In genomic region chr6:138163920-138164319, GRCm38 (mm10) we compare ENCODE assay signal across 8 mouse cellular contexts. TPM values are rescaled to one million over a fixed set of nuclear protein-coding genes. Genes with fewer than 3 reads are reported as not detected.
DNase-seq lines count a peak whose midpoint lies in the region; ATAC-seq lines count a peak whose summit lies in the region.

No protein-coding gene starts in this region.

- H3K4me1 ChIP-seq in midbrain, embryonic 13.5 days (replicated peaks), result no peaks in the 10 kb centered on the region

- peak; percentile 3 for DNase-seq in CD4-positive, CD25-positive, alpha-beta regulatory T cell, adult 2 months (ENCODE audit: low read depth, low spot score)
- DNase-seq in layer of hippocampus, adult 11-12 months (ENCODE audit: low spot score), result peak; percentile 46
- no peak for DNase-seq in layer of hippocampus, adult 9-11 months
- DNase-seq in ES-CJ7 (ENCODE audit: low read depth, low spot score), result peak; percentile 52

- no peaks in the 10 kb centered on the region for H3K9me3 ChIP-seq in midbrain, embryonic 13.5 days

- H3K36me3 ChIP-seq in midbrain, embryonic 13.5 days, result no peaks in the 10 kb centered on the region

- no peak overlapping the region for H3K4me3 ChIP-seq in midbrain, embryonic 13.5 days (replicated peaks)

- H3K4me2 ChIP-seq in midbrain, embryonic 13.5 days (replicated peaks), result no peak overlapping the region

- WGBS in midbrain, embryonic 13.5 days, result 78% methylated on average over 7 of the region's 7 CpGs

- H3K27me3 ChIP-seq in midbrain, embryonic 13.5 days, result no peaks in the 10 kb centered on the region

- H3K27ac ChIP-seq in midbrain, embryonic 13.5 days, result no peak overlapping the region

- H3K9ac ChIP-seq in midbrain, embryonic 13.5 days (replicated peaks), result no peak overlapping the region

- no peak for ATAC-seq in CD4-positive, CD25-positive, alpha-beta regulatory T cell, adult 4 months
- peak; percentile 79 for ATAC-seq in granulocyte monocyte progenitor cell, adult 5-6 weeks (replicated peaks; ENCODE audit: poor library complexity, severe bottlenecking)
- ATAC-seq in midbrain, embryonic 13.5 days, result 0 out of 2 replicates have a peak, but pooled peaks have one; percentile 40
- ATAC-seq in inflammation-experienced regulatory T-cells, adult 6 months, result no peak

RNA-seq across cellular contexts. Expression of gene Mgst1, which starts 23.8 kb away (rescaled TPM):
- polyA plus RNA-seq in CD4-positive, CD25-positive, alpha-beta regulatory T cell, adult 4 months (2017; shearing (Covaris generic)), result under 1 TPM in 1 of 2 experiments, not detected in 1; 0.75 TPM
- 133 and 160 TPM in 2 replicates for total RNA-seq in granulocyte monocyte progenitor cell, adult 5-6 weeks (2014; fragmentation: Nextera tagmentation)
- total RNA-seq in granulocyte monocyte progenitor cell, adult 5-6 weeks (2017), result 93.7 and 185 TPM in 2 replicates
- 61.2 and 70.3 TPM in 2 replicates for polyA plus RNA-seq in midbrain, embryonic 13.5 days (2015; fragmentation: Nextera tagmentation; extraction: Ambion mirVana)
- 1 to 10 TPM in 1 of 3 experiments, not detected in 2; 1.8 TPM for polyA plus RNA-seq in inflammation-experienced regulatory T-cells, adult 6 months (2017; shearing (Covaris generic))

Comparison
In these comparisons a context has a peak if more than half of its experiments do, and no peak if none do; other contexts are left out.
1. ATAC-seq: peak in granulocyte monocyte progenitor cell, adult 5-6 weeks (single experiment) and midbrain, embryonic 13.5 days (single experiment); none in CD4-positive, CD25-positive, alpha-beta regulatory T cell, adult 4 months (single experiment) and inflammation-experienced regulatory T-cells, adult 6 months (single experiment).
2. RNA of gene Mgst1, which starts 23.8 kb away (polyA plus RNA-seq): 61.2 to 70.3 TPM in midbrain, embryonic 13.5 days; 0.75 TPM in CD4-positive, CD25-positive, alpha-beta regulatory T cell, adult 4 months and 1.8 TPM in inflammation-experienced regulatory T-cells, adult 6 months; every median in the first group is over 10 times any median in the second.